Mouse (Mus musculus) frontal cortex, postnatal 10 days (tissue): ENCODE data around the gene Fndc4.

Source experiments
- DNase-seq, 2 experiments: peaks; one replicate each; pipeline ENCODE4 v3.0.0; 2022; ENCODE audit warnings: low spot score in 2 of 2, mixed read lengths in 1 of 2

Gene Fndc4

GRCm38 (mm10) chr5:31257616-31258015 is 38.3 kb downstream of the Fndc4 start:
- DNase-seq = no peak

- no peak for DNase-seq
Measured at GRCm38 (mm10) chr5:31255971-31256370, 39.9 kb downstream of the Fndc4 start.

GRCm38 (mm10) chr5:31255381-31255780 is 40.5 kb downstream of the Fndc4 start:
- no peak for DNase-seq

- no peak for DNase-seq
Measured at GRCm38 (mm10) chr5:31254901-31255300, 41.0 kb downstream of the Fndc4 start.

- DNase-seq = no peak
Measured at GRCm38 (mm10) chr5:31254452-31254851, 41.4 kb downstream of the Fndc4 start.

GRCm38 (mm10) chr5:31253806-31254205 is 42.1 kb downstream of the Fndc4 start:
- no peak for DNase-seq

- no peak for DNase-seq
Measured at GRCm38 (mm10) chr5:31252795-31253545, 42.9 kb downstream of the Fndc4 start.

- no peak for DNase-seq
Measured at GRCm38 (mm10) chr5:31252151-31252550, 43.7 kb downstream of the Fndc4 start.

- DNase-seq = peak in 1 of 2 experiments; percentile 37
Measured at GRCm38 (mm10) chr5:31251541-31252101, 44.3 kb downstream of the Fndc4 start, which contains the start of gene Krtcap3. Gene Krtcap3 (plus strand): TSS chr5:31251691.

- DNase-seq = no peak
Measured at GRCm38 (mm10) chr5:31250716-31251115, 45.2 kb downstream of the Fndc4 start.
